Mouse (Mus musculus): Measurements from ENCODE around the gene Dars.
"Not testable (repeated sequence)": the region's sequence is repeated elsewhere in the genome, so short reads cannot be mapped to it uniquely, and the experiment has no call there.

DNA sequence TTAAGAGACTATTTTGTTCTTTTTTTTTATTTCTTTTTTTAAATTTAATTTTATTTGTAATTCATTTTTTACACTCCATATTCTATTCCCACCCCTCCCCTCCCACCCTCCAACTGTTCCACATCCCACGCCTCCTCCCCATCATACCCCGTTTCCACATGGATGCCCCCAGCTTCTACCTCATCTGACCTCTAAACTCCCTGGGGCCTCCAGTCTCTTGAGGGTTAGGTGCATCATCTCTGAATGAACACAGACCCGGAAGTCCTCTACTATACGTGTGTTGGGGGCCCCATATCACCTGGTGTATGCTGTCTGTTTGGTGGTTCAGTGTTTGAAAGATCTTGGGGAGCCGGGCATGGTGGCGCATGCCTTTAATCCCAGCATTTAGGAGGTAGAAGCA lies 97.9 kb downstream of the Dars start:
- not testable (repeated sequence) for TF ChIP-seq CTCF (IDR thresholded peaks at IDR 0.05; ENCODE audit: low read depth); EP300 (optimal IDR thresholded peaks at IDR 0.05)

Data from stomach, postnatal 0 days (tissue).